Mouse (Mus musculus) retina, adult 2 months (tissue): Measurements from ENCODE around the gene Msh6.
"Not testable (repeated sequence)": the region's sequence is repeated elsewhere in the genome, so short reads cannot be mapped to it uniquely, and the experiment has no call there.

Source experiments
- DNase-seq: peaks from one replicate; pipeline ENCODE4 v3.0.0-alpha.2; 2012; ENCODE audit warnings: low read depth, low spot score

Msh6 gene

GRCm38 (mm10) chr17:87979696-87980095 is 4.8 kb downstream of the Msh6 start:
- DNase-seq = not testable (repeated sequence)

- no peak for DNase-seq
Observed at GRCm38 (mm10) chr17:87982112-87982511, 7.2 kb downstream of the Msh6 start.

GRCm38 (mm10) chr17:87983313-87983712 is 8.5 kb downstream of the Msh6 start:
- DNase-seq = no peak

- DNase-seq = no peak
Observed at GRCm38 (mm10) chr17:87984440-87985214, 9.8 kb downstream of the Msh6 start.

- no peak for DNase-seq
Observed at GRCm38 (mm10) chr17:87985916-87986315, 11.1 kb downstream of the Msh6 start.

GRCm38 (mm10) chr17:87987507-87987906 is 12.6 kb downstream of the Msh6 start:
- DNase-seq = no peak

- DNase-seq = no peak
Observed at GRCm38 (mm10) chr17:87992154-87992553, 17.3 kb downstream of the Msh6 start.

- DNase-seq = no peak
Observed at GRCm38 (mm10) chr17:87993338-87993737, 18.5 kb downstream of the Msh6 start.

GRCm38 (mm10) chr17:87997808-87998207 is 22.9 kb downstream of the Msh6 start:
- DNase-seq = no peak

- DNase-seq = no peak
Observed at GRCm38 (mm10) chr17:88004892-88005291, 30.0 kb downstream of the Msh6 start.

- DNase-seq = no peak
Observed at GRCm38 (mm10) chr17:88006956-88007355, 32.1 kb downstream of the Msh6 start.

- DNase-seq = no peak
Observed at GRCm38 (mm10) chr17:88014456-88014855, 39.6 kb downstream of the Msh6 start.

- not testable (repeated sequence) for DNase-seq
Observed at GRCm38 (mm10) chr17:88016027-88016426, 41.2 kb downstream of the Msh6 start.

GRCm38 (mm10) chr17:88023924-88024323 is 49.1 kb downstream of the Msh6 start:
- no peak for DNase-seq

GRCm38 (mm10) chr17:88025227-88025626 is 50.4 kb downstream of the Msh6 start:
- DNase-seq = peak; percentile 58

GRCm38 (mm10) chr17:88029194-88029970 is 54.5 kb downstream of the Msh6 start:
- DNase-seq = no peak

- DNase-seq = no peak
Observed at GRCm38 (mm10) chr17:88031755-88032154, 56.9 kb downstream of the Msh6 start.

GRCm38 (mm10) chr17:88034418-88034817 is 59.6 kb downstream of the Msh6 start:
- DNase-seq = no peak
